Mouse (Mus musculus) MEL (cell line): ENCODE results near the gene Chka. TPM values are rescaled to one million over a fixed set of nuclear protein-coding genes. Genes with fewer than 3 reads are reported as not detected.

Experiments used
- DNase-seq: peaks from one replicate; pipeline ENCODE4 v3.0.0; 2011; ENCODE audit warnings: low read depth, low spot score
- H3K27ac ChIP-seq: 2 replicates; pipeline ENCODE4 v1.5.1; 2012; ENCODE audit warnings: low read depth, mild to moderate bottlenecking, control low read depth, low read length, moderate library complexity; ENCODE audit not compliant: control insufficient read depth
- H3K27me3 ChIP-seq, 2 experiments: fragments of 150-350 bp in 1 of 2; sonication (generic) in 1 of 2; 2 replicates each; pipeline ENCODE4 v1.6.1; 2012; ENCODE audit warnings: low read length in 2 of 2, mild to moderate bottlenecking in 2 of 2, improper control_type of control experiment in 1 of 2, moderate library complexity in 1 of 2; ENCODE audit not compliant: insufficient read depth in 2 of 2, control insufficient read depth in 1 of 2
- H3K36me3 ChIP-seq, 2 experiments: 2 replicates each; pipeline ENCODE4 v1.6.1; 2012 to 2014; ENCODE audit warnings: low read length in 2 of 2, improper control_type of control experiment in 1 of 2, inconsistent platforms in 1 of 2, mild to moderate bottlenecking in 1 of 2; ENCODE audit not compliant: insufficient read depth in 2 of 2, control insufficient read depth in 1 of 2
- H3K4me1 ChIP-seq, 2 experiments: fragments of 150-350 bp in 1 of 2; sonication (generic) in 1 of 2; 2 replicates each; pipeline ENCODE4 v1.6.1; 2012; ENCODE audit warnings: low read length in 2 of 2, improper control_type of control experiment in 1 of 2, mild to moderate bottlenecking in 1 of 2; ENCODE audit not compliant: insufficient read depth in 2 of 2, control insufficient read depth in 1 of 2
- H3K4me3 ChIP-seq, 2 experiments: fragments of 150-350 bp in 1 of 2; sonication (generic) in 1 of 2; 2 replicates each; pipeline ENCODE4 v1.5.1; 2012; ENCODE audit warnings: low read depth in 2 of 2, low read length in 2 of 2, mild to moderate bottlenecking in 2 of 2, moderate library complexity in 2 of 2, control low read depth in 1 of 2, improper control_type of control experiment in 1 of 2; ENCODE audit not compliant: control insufficient read depth in 1 of 2, insufficient read depth in 1 of 2
- H3K79me2 ChIP-seq: 2 replicates; pipeline ENCODE4 v1.6.1; 2012; ENCODE audit warnings: mild to moderate bottlenecking, low read length, moderate library complexity; ENCODE audit not compliant: control insufficient read depth, poor library complexity, insufficient read depth
- H3K9ac ChIP-seq: 2 replicates; pipeline ENCODE4 v1.6.1; 2012; ENCODE audit warnings: low read depth, mild to moderate bottlenecking, control low read depth, low read length, moderate library complexity; ENCODE audit not compliant: control insufficient read depth, poor library complexity, severe bottlenecking
- H3K9me3 ChIP-seq: fragments of 150-350 bp; sonication (generic); replicated peaks from 2 replicates; pipeline ENCODE4 v1.6.1; 2012; ENCODE audit warnings: mild to moderate bottlenecking, low read length, improper control_type of control experiment, moderate library complexity; ENCODE audit not compliant: insufficient read depth
- CHD1 ChIP-seq: IDR thresholded peaks from 2 replicates; pipeline ENCODE4 v1.6.1; 2012; ENCODE audit warnings: low read depth, mild to moderate bottlenecking, inconsistent platforms, low read length, improper control_type of control experiment
- ELF1 ChIP-seq: IDR thresholded peaks from 2 replicates; pipeline ENCODE4 v1.6.1; 2014; ENCODE audit warnings: low read depth, mild to moderate bottlenecking, inconsistent platforms, low read length, improper control_type of control experiment, moderate library complexity
- HCFC1 ChIP-seq: IDR thresholded peaks from 2 replicates; pipeline ENCODE4 v1.6.1; 2012; ENCODE audit warnings: low read depth, mild to moderate bottlenecking, inconsistent platforms, low read length, improper control_type of control experiment, moderate library complexity
- JUND ChIP-seq: IDR thresholded peaks from 2 replicates; pipeline ENCODE4 v1.6.1; 2011; ENCODE audit warnings: low read depth, mild to moderate bottlenecking, improper control_type of control experiment, low read length
- MAFK ChIP-seq: IDR thresholded peaks from 2 replicates; pipeline ENCODE4 v1.6.1; 2011; ENCODE audit warnings: low read depth, mild to moderate bottlenecking, low read length, improper control_type of control experiment, borderline replicate concordance
- MAX ChIP-seq: IDR thresholded peaks from 2 replicates; pipeline ENCODE4 v1.6.1; 2011; ENCODE audit warnings: low read length, improper control_type of control experiment
- MEF2A ChIP-seq: IDR thresholded peaks from 2 replicates; pipeline ENCODE4 v1.6.1; 2014; ENCODE audit warnings: low read depth, mild to moderate bottlenecking, inconsistent platforms, low read length, improper control_type of control experiment; ENCODE audit not compliant: poor library complexity, insufficient replicate concordance, severe bottlenecking; ENCODE audit errors: extremely low read depth
- MYB ChIP-seq: IDR thresholded peaks from 2 replicates; pipeline ENCODE4 v1.6.1; 2011; ENCODE audit warnings: mild to moderate bottlenecking, low read depth, low read length, improper control_type of control experiment
- MYC ChIP-seq: IDR thresholded peaks from 2 replicates; pipeline ENCODE4 v1.6.1; 2011; ENCODE audit warnings: low read depth, mild to moderate bottlenecking, low read length, improper control_type of control experiment, moderate library complexity
- POLR2AphosphoS2 ChIP-seq: IDR thresholded peaks from 2 replicates; pipeline ENCODE4 v1.6.1; 2011; ENCODE audit warnings: low read length, improper control_type of control experiment
- RAD21 ChIP-seq: IDR thresholded peaks from 2 replicates; pipeline ENCODE4 v1.6.1; 2011; ENCODE audit warnings: mild to moderate bottlenecking, low read depth, low read length, improper control_type of control experiment
- SMC3 ChIP-seq: IDR thresholded peaks from 2 replicates; pipeline ENCODE4 v1.6.1; 2011; ENCODE audit warnings: low read depth, low read length, improper control_type of control experiment
- TAL1 ChIP-seq: IDR thresholded peaks from 2 replicates; pipeline ENCODE4 v1.6.1; 2012; ENCODE audit warnings: mild to moderate bottlenecking, inconsistent platforms, low read length, moderate library complexity, mixed read lengths
- TCF12 ChIP-seq: IDR thresholded peaks from 2 replicates; pipeline ENCODE4 v1.6.1; 2014; ENCODE audit warnings: low read depth, mild to moderate bottlenecking, inconsistent platforms, low read length, improper control_type of control experiment, moderate library complexity
- UBTF ChIP-seq: IDR thresholded peaks from 2 replicates; pipeline ENCODE4 v1.6.1; 2012; ENCODE audit warnings: low read depth, mild to moderate bottlenecking, inconsistent platforms, low read length, improper control_type of control experiment, moderate library complexity, borderline replicate concordance; ENCODE audit not compliant: insufficient read depth
- USF2 ChIP-seq, 2 experiments: IDR thresholded peaks; 2 replicates each; pipeline ENCODE4 v1.6.1; 2011 to 2012; ENCODE audit warnings: improper control_type of control experiment in 2 of 2, low read length in 2 of 2, borderline replicate concordance in 1 of 2, inconsistent platforms in 1 of 2, low read depth in 1 of 2, mild to moderate bottlenecking in 1 of 2; ENCODE audit not compliant: insufficient read depth in 1 of 2
- ZC3H11A ChIP-seq: IDR thresholded peaks from 2 replicates; pipeline ENCODE4 v1.6.1; 2012; ENCODE audit warnings: low read depth, mild to moderate bottlenecking, inconsistent platforms, low read length, improper control_type of control experiment
- ZKSCAN1 ChIP-seq: IDR thresholded peaks from 2 replicates; pipeline ENCODE4 v1.6.1; 2012; ENCODE audit warnings: low read depth, mild to moderate bottlenecking, inconsistent platforms, low read length, improper control_type of control experiment, moderate library complexity
- polyA plus RNA-seq, 2 experiments: library from polyadenylated mRNA; stranded (reverse) in 1 of 2; unstranded in 1 of 2; fragments of >175 nt in 1 of 2; fragments of >200 nt in 1 of 2; gene quantifications; 2 replicates each; pipeline versions ENCODE4 v1.2.1 to v1.2.4; 2012; ENCODE audit warnings: low replicate concordance in 2 of 2, low read depth in 1 of 2; ENCODE audit not compliant: insufficient read length in 2 of 2, insufficient read depth in 1 of 2, missing spikeins in 1 of 2
- total RNA-seq: library from RNA; depleted of rRNA; stranded (reverse); fragments of 300-350 nt; gene quantifications from 2 replicates; pipeline ENCODE4 v1.2.3, GENCODE M21; 2012

The Chka gene
- total and polyA plus RNA-seq, 3 experiments, result 12.5 to 21.0 TPM; not detected in 1

- Histone ChIP-seq H3K9me3 (no peaks in the 10 kb centered on the region), H3K9ac (no peak overlapping the region), H3K36me3 (no peaks in the 10 kb centered on the region), H3K4me1 (no peaks in the 10 kb centered on the region), H3K79me2 (no peaks in the 10 kb centered on the region), H3K4me3 (no peak overlapping the region), H3K27me3 (no peaks in the 10 kb centered on the region; a peak in 2 of 4 replicates), H3K27ac (no peak overlapping the region)
- DNase-seq, result no peak
- TF ChIP-seq RAD21, result no peak
Observed at GRCm38 (mm10) chr19:3842359-3843148, 9.0 kb upstream of the Chka start.

DNA sequence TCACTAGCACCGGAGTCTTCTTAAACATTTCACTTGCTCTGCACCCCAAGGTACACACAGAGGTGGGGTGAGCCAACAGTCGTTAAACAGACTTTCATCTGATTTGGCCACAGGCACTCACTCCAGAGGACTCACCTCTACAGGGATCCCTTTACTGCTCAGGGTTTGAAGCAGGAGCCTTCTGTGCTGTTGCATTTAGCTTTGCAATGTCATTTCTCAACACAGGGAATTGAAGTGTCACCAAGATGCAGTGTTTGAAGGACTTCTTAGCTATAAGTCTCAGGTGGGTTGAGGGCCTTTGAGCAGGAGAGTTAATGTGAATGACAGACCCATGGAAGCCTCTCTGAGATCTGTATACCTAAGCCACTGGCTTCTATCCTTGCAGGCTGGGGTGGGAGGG, 7.9 kb upstream of the Chka start:
- no peaks in the 10 kb centered on the region for H3K36me3 ChIP-seq
- no peaks in the 10 kb centered on the region for H3K9me3 ChIP-seq
- no peaks in the 10 kb centered on the region; a peak in 2 of 4 replicates for H3K27me3 ChIP-seq
- H3K4me1 ChIP-seq, result no peaks in the 10 kb centered on the region
- H3K27ac ChIP-seq, result no peak overlapping the region
- H3K4me3 ChIP-seq, result no peak overlapping the region
- H3K79me2 ChIP-seq, result no peaks in the 10 kb centered on the region
- TF ChIP-seq MEF2A (no peak), CHD1 (no peak), UBTF (no peak)
- DNase-seq, result no peak
- H3K9ac ChIP-seq, result no peak overlapping the region

DNA sequence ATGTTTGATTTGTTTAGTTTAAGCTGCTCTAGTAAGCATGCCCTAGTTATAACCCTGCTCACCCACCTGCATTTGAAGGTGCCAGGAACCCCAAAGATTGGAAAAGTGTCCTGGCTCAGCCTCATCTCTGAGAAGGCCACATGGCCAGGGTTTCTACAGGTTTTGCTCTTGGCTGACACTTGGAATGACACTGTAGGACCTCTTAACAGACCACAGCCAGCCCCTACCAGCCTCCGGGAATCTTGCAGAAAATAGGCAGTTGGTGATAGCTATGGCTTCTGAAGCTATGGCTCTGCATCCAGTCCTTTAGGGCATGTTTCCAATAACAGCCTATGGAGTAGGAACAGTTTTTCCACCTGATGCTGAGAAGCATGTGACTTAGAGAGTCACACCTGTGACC, 6.7 kb upstream of the Chka start:
- no peak for DNase-seq
- no peak overlapping the region for H3K27ac ChIP-seq
- H3K9ac ChIP-seq, result no peak overlapping the region
- no peak overlapping the region for H3K4me3 ChIP-seq
- no peaks in the 10 kb centered on the region for H3K79me2 ChIP-seq
- no peaks in the 10 kb centered on the region for H3K9me3 ChIP-seq
- no peaks in the 10 kb centered on the region for H3K4me1 ChIP-seq
- no peaks in the 10 kb centered on the region; a peak in 1 of 4 replicates for H3K27me3 ChIP-seq
- H3K36me3 ChIP-seq, result no peaks in the 10 kb centered on the region
- TF ChIP-seq USF2 (IDR thresholded peaks at IDR 0.05; ENCODE audit: borderline replicate concordance in 1 of 2, insufficient read depth in 1 of 2, low read depth in 1 of 2, low read length in 2 of 2), result no peak

- DNase-seq, result no peak
- H3K4me3 ChIP-seq, result no peak overlapping the region
- no peak for TF ChIP-seq HCFC1
- TF ChIP-seq JUND, result no peak
- no peak for TF ChIP-seq MEF2A
- TF ChIP-seq ELF1, result no peak
- no peak for TF ChIP-seq ZKSCAN1
- TF ChIP-seq ZC3H11A, result no peak
- no peak for TF ChIP-seq MYB
- no peak for TF ChIP-seq MAX
- no peak for TF ChIP-seq TCF12
- TF ChIP-seq USF2 (IDR thresholded peaks at IDR 0.05; ENCODE audit: borderline replicate concordance in 1 of 2, insufficient read depth in 1 of 2, low read depth in 1 of 2, low read length in 2 of 2), result no peak
- TF ChIP-seq MAFK, result no peak
- TF ChIP-seq TAL1, result no peak
- TF ChIP-seq SMC3, result no peak
- TF ChIP-seq MYC, result no peak
- TF ChIP-seq POLR2AphosphoS2, result no peak
Observed at GRCm38 (mm10) chr19:3845339-3845738, 6.2 kb upstream of the Chka start.

More at GRCm38 (mm10) chr19:3845339-3845738, 6.2 kb upstream of the Chka start:
- Histone ChIP-seq H3K79me2 (no peaks in the 10 kb centered on the region), H3K9me3 (no peaks in the 10 kb centered on the region), H3K4me1 (no peaks in the 10 kb centered on the region), H3K27me3 (no peaks in the 10 kb centered on the region), H3K27ac (no peak overlapping the region), H3K9ac (no peak overlapping the region), H3K36me3 (no peaks in the 10 kb centered on the region)
